Mouse (Mus musculus) midbrain, embryonic 12.5 days (tissue): ENCODE measurements around the gene 2310007B03Rik. TPM values are rescaled to one million over a fixed set of nuclear protein-coding genes. Genes with fewer than 3 reads are reported as not detected.

ENCODE experiments used
- ATAC-seq: fragments of 200-750 bp; cut with Nextera tagmentation; 2 replicates; pipeline ENCODE4 v1.8.0; 2017; ENCODE audit warnings: low read depth, moderate TSS enrichment, moderate library complexity; ENCODE audit not compliant: low FRiP score
- H3K27ac ChIP-seq: fragments of 300-500 bp; sonication (generic); replicated peaks from 2 replicates; pipeline ENCODE4 v1.5.1; 2016; ENCODE audit warnings: mild to moderate bottlenecking
- H3K27me3 ChIP-seq: fragments of 300-500 bp; sonication (generic); 2 replicates; pipeline ENCODE4 v1.6.1; 2016; ENCODE audit warnings: mild to moderate bottlenecking
- H3K36me3 ChIP-seq: fragments of 300-500 bp; sonication (generic); 2 replicates; pipeline ENCODE4 v1.6.1; 2016
- H3K4me1 ChIP-seq: fragments of 300-500 bp; sonication (generic); 2 replicates; pipeline ENCODE4 v1.6.1; 2016
- H3K4me2 ChIP-seq: fragments of 300-500 bp; sonication (generic); replicated peaks from 2 replicates; pipeline ENCODE4 v1.6.1; 2016; ENCODE audit warnings: mild to moderate bottlenecking, moderate library complexity
- H3K4me3 ChIP-seq: fragments of 300-500 bp; sonication (generic); 2 replicates; pipeline ENCODE4 v1.5.1; 2016; ENCODE audit warnings: mild to moderate bottlenecking
- H3K9ac ChIP-seq: fragments of 300-500 bp; sonication (generic); replicated peaks from 2 replicates; pipeline ENCODE4 v1.6.1; 2016; ENCODE audit warnings: mild to moderate bottlenecking, moderate library complexity
- H3K9me3 ChIP-seq: fragments of 300-500 bp; sonication (generic); 2 replicates; pipeline ENCODE4 v1.6.1; 2016; ENCODE audit warnings: mild to moderate bottlenecking
- WGBS: fragments of 180-500 bp; shearing (Covaris S2); methylation state at CpG from one replicate; pipeline ENCODE4 v1.1.7; 2016; 5-methylcytosine and 5-hydroxymethylcytosine counted together
- polyA plus RNA-seq: library from polyadenylated mRNA; unstranded; fragments of >200 nt; fragmentation: Nextera tagmentation; extraction: Ambion mirVana; gene quantifications from 2 replicates; pipeline ENCODE4 v1.2.1, GENCODE M21; 2016

The 2310007B03Rik gene
- polyA plus RNA-seq, 1 experiment from 2014 or later: 0.32 TPM

- Histone ChIP-seq H3K27ac (no peak overlapping the region), H3K36me3 (no peaks in the 10 kb centered on the region), H3K4me2 (no peak overlapping the region), H3K4me3 (no peak overlapping the region), H3K9ac (no peak overlapping the region), H3K27me3 (no peaks in the 10 kb centered on the region), H3K4me1 (no peaks in the 10 kb centered on the region), H3K9me3 (no peaks in the 10 kb centered on the region)
- 68% methylated on average over 2 of the region's 2 CpGs for WGBS
- ATAC-seq: no peak
Measured at GRCm38 (mm10) chr1:93150907-93151661, 9.7 kb downstream of the 2310007B03Rik start.

- Histone ChIP-seq H3K27ac (no peak overlapping the region), H3K4me2 (no peak overlapping the region), H3K4me1 (no peaks in the 10 kb centered on the region), H3K9ac (no peak overlapping the region), H3K9me3 (no peaks in the 10 kb centered on the region), H3K4me3 (no peak overlapping the region), H3K36me3 (no peaks in the 10 kb centered on the region), H3K27me3 (no peaks in the 10 kb centered on the region)
- 75% methylated on average over 9 of the region's 9 CpGs for WGBS
- no peak for ATAC-seq
Measured at GRCm38 (mm10) chr1:93144176-93144575, 16.6 kb downstream of the 2310007B03Rik start.

DNA sequence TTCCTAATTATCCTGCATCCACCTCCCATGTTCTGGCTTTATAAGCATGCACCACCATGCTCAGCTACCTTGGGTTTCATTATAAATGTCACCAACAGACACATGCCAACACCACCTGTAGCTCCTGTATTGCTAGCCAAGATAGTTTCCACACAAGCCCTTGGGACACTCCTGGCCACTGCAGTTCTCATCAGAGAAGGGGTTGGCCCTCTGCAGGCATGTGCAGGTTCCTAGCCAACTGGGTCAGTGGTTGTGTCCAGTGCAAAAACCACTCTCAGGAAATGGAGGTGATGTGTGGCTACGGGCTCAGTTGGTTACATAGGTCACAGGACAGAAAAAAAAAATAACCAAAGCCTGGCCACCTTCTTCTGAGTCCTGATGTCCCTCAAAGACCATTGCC lies 17.9 kb downstream of the 2310007B03Rik start:
- H3K4me3 ChIP-seq: no peak overlapping the region
- no peak overlapping the region for H3K27ac ChIP-seq
- H3K27me3 ChIP-seq: no peaks in the 10 kb centered on the region
- no peak overlapping the region for H3K4me2 ChIP-seq
- no peaks in the 10 kb centered on the region for H3K36me3 ChIP-seq
- no peaks in the 10 kb centered on the region for H3K9me3 ChIP-seq
- H3K9ac ChIP-seq: no peak overlapping the region
- H3K4me1 ChIP-seq: no peaks in the 10 kb centered on the region
- whole genome bisulfite sequencing: 93% methylated on average over 1 of the region's 1 CpGs
- no peak for ATAC-seq

GRCm38 (mm10) chr1:93139713-93140112 lies 21.0 kb downstream of the 2310007B03Rik start:
- Histone ChIP-seq H3K27me3 (no peaks in the 10 kb centered on the region), H3K36me3 (no peaks in the 10 kb centered on the region), H3K27ac (no peak overlapping the region), H3K4me1 (no peaks in the 10 kb centered on the region), H3K4me3 (no peak overlapping the region), H3K9ac (no peak overlapping the region), H3K4me2 (no peak overlapping the region), H3K9me3 (no peaks in the 10 kb centered on the region)
- no peak for ATAC-seq
- 82% methylated on average over 7 of the region's 7 CpGs for WGBS

DNA sequence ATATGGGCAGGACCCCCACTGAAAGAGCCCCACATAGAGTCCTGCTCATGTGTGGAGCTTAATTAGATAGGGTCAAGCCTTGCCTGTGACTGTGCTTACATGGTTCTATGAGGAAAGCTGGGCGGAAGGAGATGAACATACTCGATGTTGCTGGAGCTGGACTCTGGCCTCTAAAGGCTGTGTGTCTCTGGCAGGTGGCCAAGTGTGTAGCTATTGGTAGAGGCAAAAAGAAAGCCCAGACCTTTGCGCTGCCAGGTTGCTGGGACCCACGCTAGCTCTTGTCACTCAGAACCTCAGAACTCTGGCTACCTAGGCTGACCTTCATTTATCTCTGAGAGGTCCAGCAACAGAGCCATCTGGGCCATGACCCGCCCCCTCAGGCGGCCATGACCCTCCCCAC lies 22.2 kb downstream of the 2310007B03Rik start:
- no peak overlapping the region for H3K9ac ChIP-seq
- 83% methylated on average over 6 of the region's 6 CpGs for WGBS
- no peaks in the 10 kb centered on the region for H3K27me3 ChIP-seq
- no peaks in the 10 kb centered on the region for H3K9me3 ChIP-seq
- no peaks in the 10 kb centered on the region for H3K4me1 ChIP-seq
- ATAC-seq: no peak
- H3K4me2 ChIP-seq: no peak overlapping the region
- no peak overlapping the region for H3K4me3 ChIP-seq
- H3K36me3 ChIP-seq: no peaks in the 10 kb centered on the region
- H3K27ac ChIP-seq: no peak overlapping the region

GRCm38 (mm10) chr1:93135036-93135526 lies 25.7 kb downstream of the 2310007B03Rik start, which contains the start of gene Agxt:
Gene Agxt (plus strand): TSS chr1:93135240.
- no peak within 1 kb of the TSS for H3K4me2 ChIP-seq
- 87% methylated on average over 12 of the region's 12 CpGs for WGBS
- no peak within 1 kb of the TSS for H3K4me3 ChIP-seq
- H3K4me1 ChIP-seq: no peaks in the 10 kb centered on the region
- no peak for ATAC-seq
- H3K36me3 ChIP-seq: no peaks in the 10 kb centered on the region
- H3K27ac ChIP-seq: no peak within 1 kb of the TSS
- no peaks in the 10 kb centered on the region; the same call in 1 of the 2 replicates for H3K27me3 ChIP-seq
- no peaks in the 10 kb centered on the region for H3K9me3 ChIP-seq
- H3K9ac ChIP-seq: no peak within 1 kb of the TSS

GRCm38 (mm10) chr1:93132676-93133075 lies 28.1 kb downstream of the 2310007B03Rik start:
- Histone ChIP-seq H3K9ac (no peak overlapping the region), H3K4me1 (no peaks in the 10 kb centered on the region), H3K9me3 (no peaks in the 10 kb centered on the region), H3K27me3 (no peaks in the 10 kb centered on the region; the same call in 1 of the 2 replicates), H3K36me3 (no peaks in the 10 kb centered on the region), H3K4me3 (no peak overlapping the region), H3K4me2 (no peak overlapping the region), H3K27ac (no peak overlapping the region)
- ATAC-seq: no peak
- WGBS: 74% methylated on average over 8 of the region's 8 CpGs

DNA sequence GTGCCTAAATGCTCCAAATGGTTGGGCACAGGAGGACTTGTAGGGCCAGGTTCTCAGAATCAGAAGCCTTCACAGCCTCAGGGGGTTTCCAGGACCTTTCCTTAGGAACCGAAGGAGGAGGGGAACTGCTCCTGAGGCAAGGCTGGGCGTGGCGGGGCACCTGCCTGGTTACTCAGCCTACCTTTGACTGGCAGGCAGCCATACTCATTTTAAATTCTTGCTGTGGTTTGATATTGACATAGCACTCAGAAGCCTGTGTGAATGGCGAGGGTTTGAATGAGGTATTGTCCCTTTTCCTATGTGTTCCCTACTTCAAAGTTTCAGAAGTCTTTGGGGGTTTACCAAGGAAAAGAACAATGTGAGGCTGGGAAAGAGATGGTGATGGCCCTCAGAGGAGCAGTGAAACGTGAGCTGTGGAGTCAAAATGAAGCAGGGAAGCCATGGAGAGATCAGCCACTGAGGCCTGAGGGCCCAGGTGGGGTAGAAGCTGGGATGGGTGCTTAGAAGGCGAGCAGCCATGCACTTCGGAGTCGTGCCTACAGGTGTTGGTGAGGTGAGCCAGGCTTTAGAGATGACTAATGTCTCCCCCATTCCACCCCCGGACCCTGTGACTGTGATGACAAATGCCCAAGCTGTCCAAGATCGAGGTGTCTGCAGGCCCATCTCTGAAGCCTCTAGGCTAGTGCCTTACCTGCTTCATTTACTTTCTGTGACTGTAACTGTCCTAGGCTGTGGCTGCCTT lies 30.3 kb downstream of the 2310007B03Rik start:
- no peaks in the 10 kb centered on the region for H3K9me3 ChIP-seq
- no peak overlapping the region for H3K27ac ChIP-seq
- 71% methylated on average over 10 of the region's 10 CpGs for WGBS
- no peak overlapping the region for H3K4me3 ChIP-seq
- H3K36me3 ChIP-seq: no peaks in the 10 kb centered on the region
- H3K4me1 ChIP-seq: no peaks in the 10 kb centered on the region
- H3K27me3 ChIP-seq: no peaks in the 10 kb centered on the region; the same call in 1 of the 2 replicates
- no peak for ATAC-seq
- H3K4me2 ChIP-seq: no peak overlapping the region
- H3K9ac ChIP-seq: no peak overlapping the region

GRCm38 (mm10) chr1:93128710-93129349 lies 31.9 kb downstream of the 2310007B03Rik start:
- no peak overlapping the region for H3K27ac ChIP-seq
- no peak overlapping the region for H3K4me3 ChIP-seq
- H3K4me2 ChIP-seq: no peak overlapping the region
- ATAC-seq: no peak
- H3K9me3 ChIP-seq: no peaks in the 10 kb centered on the region
- no peaks in the 10 kb centered on the region for H3K36me3 ChIP-seq
- WGBS: 25% methylated on average over 6 of the region's 6 CpGs
- no peak overlapping the region for H3K9ac ChIP-seq
- H3K4me1 ChIP-seq: no peaks in the 10 kb centered on the region
- no peaks in the 10 kb centered on the region; the same call in 1 of the 2 replicates for H3K27me3 ChIP-seq

DNA sequence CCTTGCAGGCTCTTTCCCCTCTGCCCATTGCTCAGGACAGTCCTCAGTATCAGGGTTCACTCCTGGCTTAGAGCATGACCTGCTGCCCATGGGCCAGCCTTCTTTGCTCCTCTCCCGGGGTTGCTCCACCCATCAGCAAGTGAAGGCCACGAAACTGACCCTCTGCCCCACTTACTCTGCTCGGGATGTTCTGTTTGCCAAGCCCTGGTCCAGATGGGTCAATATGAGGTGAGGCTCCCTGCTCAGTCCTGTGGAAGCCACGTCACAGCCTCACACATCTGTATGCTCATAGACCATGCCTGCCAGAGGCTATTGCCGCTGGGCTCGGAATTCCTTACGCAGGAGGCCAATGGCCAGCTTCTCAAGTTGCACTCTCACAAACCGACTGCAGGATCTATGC lies 32.5 kb downstream of the 2310007B03Rik start:
- 80% methylated on average over 8 of the region's 8 CpGs for WGBS
- H3K4me3 ChIP-seq: no peak overlapping the region
- no peak for ATAC-seq
- H3K4me2 ChIP-seq: no peak overlapping the region
- no peaks in the 10 kb centered on the region; the same call in 1 of the 2 replicates for H3K27me3 ChIP-seq
- H3K36me3 ChIP-seq: no peaks in the 10 kb centered on the region
- H3K27ac ChIP-seq: no peak overlapping the region
- no peaks in the 10 kb centered on the region for H3K9me3 ChIP-seq
- no peak overlapping the region for H3K9ac ChIP-seq
- no peaks in the 10 kb centered on the region for H3K4me1 ChIP-seq

GRCm38 (mm10) chr1:93125256-93125655 lies 35.5 kb downstream of the 2310007B03Rik start:
- no peak overlapping the region for H3K9ac ChIP-seq
- H3K36me3 ChIP-seq: no peaks in the 10 kb centered on the region
- WGBS: 76% methylated on average over 5 of the region's 5 CpGs
- no peaks in the 10 kb centered on the region for H3K4me1 ChIP-seq
- H3K27me3 ChIP-seq: no peaks in the 10 kb centered on the region
- no peak for ATAC-seq
- H3K9me3 ChIP-seq: no peaks in the 10 kb centered on the region
- no peak overlapping the region for H3K4me3 ChIP-seq
- no peak overlapping the region for H3K4me2 ChIP-seq
- no peak overlapping the region for H3K27ac ChIP-seq

GRCm38 (mm10) chr1:93124066-93124465 lies 36.7 kb downstream of the 2310007B03Rik start:
- H3K27me3 ChIP-seq: no peaks in the 10 kb centered on the region
- H3K36me3 ChIP-seq: no peaks in the 10 kb centered on the region
- H3K9ac ChIP-seq: no peak overlapping the region
- no peak for ATAC-seq
- H3K9me3 ChIP-seq: no peaks in the 10 kb centered on the region
- H3K27ac ChIP-seq: no peak overlapping the region
- no peak overlapping the region for H3K4me2 ChIP-seq
- no peak overlapping the region for H3K4me3 ChIP-seq
- H3K4me1 ChIP-seq: no peaks in the 10 kb centered on the region
- WGBS: 74% methylated on average over 8 of the region's 8 CpGs
